Mouse (Mus musculus): ENCODE measurements at regions not wholly inside any gene's neighbourhood (a gene's known extent, or its start where the extent isn't known, plus 50 kb on each side); places are given as distances from the start of the nearest gene placed in this dataset. TPM values are rescaled to one million over a fixed set of nuclear protein-coding genes. Genes with fewer than 3 reads are reported as not detected.

- no peak overlapping the region for H3K9ac ChIP-seq
- H3K4me1 ChIP-seq, result no peaks in the 10 kb centered on the region
- H3K4me3 ChIP-seq, result no peak overlapping the region
- no peaks in the 10 kb centered on the region for H3K27me3 ChIP-seq (replicated peaks)
- 72% methylated on average over 6 of the region's 6 CpGs for whole genome bisulfite sequencing
- no peaks in the 10 kb centered on the region for H3K36me3 ChIP-seq
- no peak overlapping the region for H3K4me2 ChIP-seq
- H3K27ac ChIP-seq (replicated peaks), result no peak overlapping the region
- H3K9me3 ChIP-seq, result no peaks in the 10 kb centered on the region
- ATAC-seq (ENCODE audit: extremely low read depth, insufficient number of reproducible peaks, low FRiP score, low TSS enrichment), result no peak
These were observed 118.1 kb upstream of the Sema3a start for GRCm38 (mm10) chr5:13007132-13007531.

- WGBS, result 21% methylated on average over 3 of the region's 3 CpGs
- Histone ChIP-seq H3K27me3 (replicated peaks) (peaks cover 25% of the 10 kb centered on the region), H3K4me2 (no peak overlapping the region), H3K9me3 (no peaks in the 10 kb centered on the region), H3K27ac (replicated peaks) (no peak overlapping the region), H3K36me3 (no peaks in the 10 kb centered on the region), H3K9ac (no peak overlapping the region), H3K4me1 (no peaks in the 10 kb centered on the region), H3K4me3 (no peak overlapping the region)
- ATAC-seq (ENCODE audit: extremely low read depth, insufficient number of reproducible peaks, low FRiP score, low TSS enrichment), result peak; percentile 66; the same call in 1 of the 2 replicates
These were observed 102.9 kb upstream of the Sema3a start for GRCm38 (mm10) chr5:13022270-13022669.

GRCm38 (mm10) chr5:13033332-13033731 is 91.9 kb upstream of the Sema3a start:
- Histone ChIP-seq H3K4me3 (no peak overlapping the region), H3K27me3 (replicated peaks) (peaks cover 17% of the 10 kb centered on the region; the same call in 1 of the 2 replicates), H3K27ac (replicated peaks) (no peak overlapping the region), H3K9me3 (no peaks in the 10 kb centered on the region), H3K4me2 (no peak overlapping the region), H3K36me3 (no peaks in the 10 kb centered on the region), H3K4me1 (0 out of 2 replicates have a peak, but pooled peaks cover 3% of the 10 kb centered on the region), H3K9ac (no peak overlapping the region)
- ATAC-seq (ENCODE audit: extremely low read depth, insufficient number of reproducible peaks, low FRiP score, low TSS enrichment), result no peak
- 78% methylated on average over 3 of the region's 3 CpGs for WGBS

DNA sequence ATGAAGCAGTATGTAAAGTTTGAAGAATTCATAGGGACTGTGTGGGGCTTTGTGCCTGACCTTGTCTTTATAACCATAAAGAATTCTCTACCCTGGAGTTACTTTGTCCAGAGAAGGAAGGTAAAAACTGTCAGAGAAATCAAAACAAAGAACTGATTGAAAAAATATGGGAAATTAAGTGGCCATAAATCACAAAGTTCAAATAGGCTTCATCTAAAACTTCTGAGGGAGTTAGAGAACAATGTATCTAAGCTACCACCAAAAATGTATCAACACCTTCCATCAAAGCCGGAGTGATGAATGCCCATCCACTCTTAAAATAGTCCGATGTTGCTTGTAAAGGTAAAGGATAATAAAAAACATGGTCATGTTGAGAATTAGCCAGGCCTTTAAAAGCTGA is 89.1 kb upstream of the Sema3a start:
- 68% methylated on average over 2 of the region's 2 CpGs for WGBS
- Histone ChIP-seq H3K4me3 (no peak overlapping the region), H3K9ac (no peak overlapping the region)

DNA sequence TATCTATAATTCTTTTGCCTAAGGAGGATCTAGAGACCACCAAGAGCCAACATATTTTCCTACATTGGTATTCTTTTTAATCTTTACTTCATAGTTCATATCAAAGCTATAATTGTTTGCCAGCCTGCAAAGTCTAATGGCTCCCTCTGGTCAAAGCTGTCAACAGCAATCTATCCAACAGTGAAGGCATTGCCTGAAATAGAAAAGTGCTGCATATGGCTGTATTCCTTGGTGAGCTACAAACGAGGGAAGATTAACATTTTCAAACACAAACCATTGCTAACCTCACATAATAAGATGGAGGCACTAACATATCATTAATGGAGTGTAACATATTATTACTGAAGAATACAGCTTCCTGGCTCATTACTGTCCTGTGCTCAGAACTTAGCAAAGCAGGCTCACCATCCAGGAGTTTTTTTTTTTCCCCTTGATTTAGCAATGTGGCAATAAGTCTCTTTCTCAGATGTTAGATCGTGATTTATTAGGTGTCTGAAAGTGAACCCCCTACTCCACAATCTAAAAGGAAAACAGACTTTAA is 66.3 kb upstream of the Sema3a start:
- no peak overlapping the region for H3K9ac ChIP-seq
- no peak overlapping the region for H3K27ac ChIP-seq (replicated peaks)
- no peaks in the 10 kb centered on the region for H3K27me3 ChIP-seq (replicated peaks)
- H3K4me2 ChIP-seq, result no peak overlapping the region
- ATAC-seq (ENCODE audit: extremely low read depth, insufficient number of reproducible peaks, low FRiP score, low TSS enrichment), result no peak
- no peak overlapping the region for H3K4me3 ChIP-seq
- 49% methylated on average over 2 of the region's 2 CpGs for WGBS
- no peaks in the 10 kb centered on the region for H3K9me3 ChIP-seq
- peaks cover 4% of the 10 kb centered on the region; the same call in 1 of the 2 replicates for H3K4me1 ChIP-seq
- H3K36me3 ChIP-seq, result no peaks in the 10 kb centered on the region

More for the DNA sequence above, 89.1 kb upstream of the Sema3a start:
- Histone ChIP-seq H3K36me3 (no peaks in the 10 kb centered on the region), H3K4me1 (0 out of 2 replicates have a peak, but pooled peaks cover 3% of the 10 kb centered on the region), H3K9me3 (no peaks in the 10 kb centered on the region), H3K4me2 (no peak overlapping the region), H3K27ac (replicated peaks) (no peak overlapping the region), H3K27me3 (replicated peaks) (0 out of 2 replicates have a peak, but pooled peaks cover 3% of the 10 kb centered on the region)
- no peak for ATAC-seq (ENCODE audit: extremely low read depth, insufficient number of reproducible peaks, low FRiP score, low TSS enrichment)

GRCm38 (mm10) chr5:13066942-13067341 is 58.3 kb upstream of the Sema3a start:
- Histone ChIP-seq H3K27ac (replicated peaks) (no peak overlapping the region), H3K9me3 (no peaks in the 10 kb centered on the region), H3K4me1 (no peaks in the 10 kb centered on the region), H3K27me3 (replicated peaks) (no peaks in the 10 kb centered on the region), H3K4me2 (no peak overlapping the region), H3K36me3 (no peaks in the 10 kb centered on the region), H3K4me3 (no peak overlapping the region), H3K9ac (no peak overlapping the region)
- 41% methylated on average over 3 of the region's 3 CpGs for WGBS
- no peak for ATAC-seq (ENCODE audit: extremely low read depth, insufficient number of reproducible peaks, low FRiP score, low TSS enrichment)

Small RNA genes in the stretch of these regions (microRNA-seq; reads per million reads assigned to microRNA genes)
- not detected for gene Gm23243
